Mouse (Mus musculus): ENCODE results near the gene Slc39a5. TPM values are rescaled to one million over a fixed set of nuclear protein-coding genes. Genes with fewer than 3 reads are reported as not detected.

Slc39a5 gene
- not detected in 2 replicates for polyA plus RNA-seq (2012; rRNA removed; ENCODE audit: low replicate concordance)

GRCm38 (mm10) chr10:128401056-128401455 lies at the start of gene Slc39a5:
Gene Slc39a5, minus strand, starts transcription at chr10:128401229.

GRCm38 (mm10) chr10:128411211-128412054 lies 10.4 kb upstream of the Slc39a5 start, which contains the start of the genes Nabp2 and Rnf41:
Gene Nabp2, minus strand, starts transcription at chr10:128411492.
Gene Rnf41, plus strand, starts transcription at chr10:128411657.

GRCm38 (mm10) chr10:128376455-128377211 lies 24.4 kb downstream of the Slc39a5 start, which contains the start of gene Ankrd52:
Gene Ankrd52, plus strand, starts transcription at chr10:128377115.

GRCm38 (mm10) chr10:128368402-128369217 lies 32.4 kb downstream of the Slc39a5 start, which contains the start of gene Coq10a:
Gene Coq10a, minus strand, starts transcription at chr10:128368997.

Other genes with a start within 250 kb of the Slc39a5 start
- 141 and 190 TPM in 2 replicates for gene Rbms2, start 220.9 kb downstream of the Slc39a5 start, polyA plus RNA-seq (2012; rRNA removed; ENCODE audit: low replicate concordance)
- 1.6 and 19.0 TPM in 2 replicates for gene Gls2, start 206.8 kb downstream of the Slc39a5 start, polyA plus RNA-seq (2012; rRNA removed; ENCODE audit: low replicate concordance)
- 7.7 and 23.0 TPM in 2 replicates for gene Spryd4, start 189.4 kb downstream of the Slc39a5 start, polyA plus RNA-seq (2012; rRNA removed; ENCODE audit: low replicate concordance)
- not detected in 2 replicates for gene Mip, start 175.4 kb downstream of the Slc39a5 start, polyA plus RNA-seq (2012; rRNA removed; ENCODE audit: low replicate concordance)
- gene Timeless, start 169.2 kb downstream of the Slc39a5 start, polyA plus RNA-seq (2012; rRNA removed; ENCODE audit: low replicate concordance), result 3.5 and 4.7 TPM in 2 replicates
- gene Apon, start 147.1 kb downstream of the Slc39a5 start, polyA plus RNA-seq (2012; rRNA removed; ENCODE audit: low replicate concordance), result 0.09 and 1.4 TPM in 2 replicates
- gene Apof, start 132.6 kb downstream of the Slc39a5 start, polyA plus RNA-seq (2012; rRNA removed; ENCODE audit: low replicate concordance), result 1.9 and 6.8 TPM in 2 replicates
- gene Stat2, start 130.7 kb downstream of the Slc39a5 start, polyA plus RNA-seq (2012; rRNA removed; ENCODE audit: low replicate concordance), result 39.6 and 43.4 TPM in 2 replicates
- gene Il23a, start 102.5 kb downstream of the Slc39a5 start, polyA plus RNA-seq (2012; rRNA removed; ENCODE audit: low replicate concordance), result 0.07 and 0.09 TPM in 2 replicates
- gene Pan2, start 97.9 kb downstream of the Slc39a5 start, polyA plus RNA-seq (2012; rRNA removed; ENCODE audit: low replicate concordance), result 23.6 and 33.0 TPM in 2 replicates
- gene Cnpy2, start 78.8 kb downstream of the Slc39a5 start, polyA plus RNA-seq (2012; rRNA removed; ENCODE audit: low replicate concordance), result 32.3 and 61.4 TPM in 2 replicates
- 312 and 728 TPM in 2 replicates for gene Cs, start 63.5 kb downstream of the Slc39a5 start, polyA plus RNA-seq (2012; rRNA removed; ENCODE audit: low replicate concordance)
- 41.6 and 171 TPM in 2 replicates for gene Coq10a, start 32.2 kb downstream of the Slc39a5 start, polyA plus RNA-seq (2012; rRNA removed; ENCODE audit: low replicate concordance)
- 35.8 and 39.3 TPM in 2 replicates for gene Ankrd52, start 24.1 kb downstream of the Slc39a5 start, polyA plus RNA-seq (2012; rRNA removed; ENCODE audit: low replicate concordance)
- 27.6 and 30.5 TPM in 2 replicates for gene Nabp2, start 10.3 kb upstream of the Slc39a5 start, polyA plus RNA-seq (2012; rRNA removed; ENCODE audit: low replicate concordance)
- gene Rnf41, start 10.4 kb upstream of the Slc39a5 start, polyA plus RNA-seq (2012; rRNA removed; ENCODE audit: low replicate concordance), result 25.5 and 28.2 TPM in 2 replicates
- 114 and 152 TPM in 2 replicates for gene Smarcc2, start 58.0 kb upstream of the Slc39a5 start, polyA plus RNA-seq (2012; rRNA removed; ENCODE audit: low replicate concordance)
- gene Myl6, start 92.9 kb upstream of the Slc39a5 start, polyA plus RNA-seq (2012; rRNA removed; ENCODE audit: low replicate concordance), result 431 and 667 TPM in 2 replicates
- 6.0 and 6.7 TPM in 2 replicates for gene Myl6b, start 97.5 kb upstream of the Slc39a5 start, polyA plus RNA-seq (2012; rRNA removed; ENCODE audit: low replicate concordance)
- 153 and 220 TPM in 2 replicates for gene Esyt1, start 124.6 kb upstream of the Slc39a5 start, polyA plus RNA-seq (2012; rRNA removed; ENCODE audit: low replicate concordance)
- 11.5 and 20.7 TPM in 2 replicates for gene Zc3h10, start 146.5 kb upstream of the Slc39a5 start, polyA plus RNA-seq (2012; rRNA removed; ENCODE audit: low replicate concordance)
- 1,017 and 1,401 TPM in 2 replicates for gene Rpl41, start 148.1 kb upstream of the Slc39a5 start, polyA plus RNA-seq (2012; rRNA removed; ENCODE audit: low replicate concordance)
- 13.1 and 25.5 TPM in 2 replicates for gene Pa2g4, start 164.8 kb upstream of the Slc39a5 start, polyA plus RNA-seq (2012; rRNA removed; ENCODE audit: low replicate concordance)
- 18.4 and 23.2 TPM in 2 replicates for gene Erbb3, start 188.4 kb upstream of the Slc39a5 start, polyA plus RNA-seq (2012; rRNA removed; ENCODE audit: low replicate concordance)
- 680 and 886 TPM in 2 replicates for gene Rps26, start 225.5 kb upstream of the Slc39a5 start, polyA plus RNA-seq (2012; rRNA removed; ENCODE audit: low replicate concordance)
- gene Ikzf4, start 244.8 kb upstream of the Slc39a5 start, polyA plus RNA-seq (2012; rRNA removed; ENCODE audit: low replicate concordance), result 3.6 and 4.9 TPM in 2 replicates

All from mammary gland, adult 2 months (tissue).